Mouse (Mus musculus) hindbrain, postnatal 0 days (tissue): ENCODE measurements around the gene Rhox12. TPM values are rescaled to one million over a fixed set of nuclear protein-coding genes. Genes with fewer than 3 reads are reported as not detected.

ENCODE experiments used
- ATAC-seq: fragments of 200-750 bp; cut with Nextera tagmentation; 2 replicates; pipeline ENCODE4 v1.8.0; 2017; ENCODE audit warnings: mild to moderate bottlenecking, moderate TSS enrichment, moderate library complexity
- DNase-seq: peaks from one replicate; pipeline ENCODE4 v3.0.0-alpha.2; 2015; ENCODE audit warnings: low spot score
- H3K27ac ChIP-seq: fragments of 300-500 bp; sonication (generic); 2 replicates; pipeline ENCODE4 v1.5.1; 2014; ENCODE audit warnings: mild to moderate bottlenecking
- H3K27me3 ChIP-seq: fragments of 300-500 bp; sonication (generic); 2 replicates; pipeline ENCODE4 v1.6.1; 2014; ENCODE audit warnings: low read length, mixed read lengths; ENCODE audit not compliant: insufficient read depth
- H3K36me3 ChIP-seq: fragments of 300-500 bp; sonication (generic); 2 replicates; pipeline ENCODE4 v1.6.1; 2014; ENCODE audit warnings: low read length, mixed read lengths; ENCODE audit not compliant: insufficient read depth
- H3K4me1 ChIP-seq: fragments of 300-500 bp; sonication (generic); 2 replicates; pipeline ENCODE4 v1.6.1; 2014; ENCODE audit warnings: antibody characterized with exemption, low read length, mixed read lengths; ENCODE audit not compliant: insufficient read depth
- H3K4me2 ChIP-seq: fragments of 300-500 bp; sonication (generic); 2 replicates; pipeline ENCODE4 v1.6.1; 2014; ENCODE audit warnings: low read depth, mild to moderate bottlenecking, low read length, moderate library complexity, mixed read lengths
- H3K4me3 ChIP-seq: fragments of 300-500 bp; sonication (generic); 2 replicates; pipeline ENCODE4 v1.5.1; 2014; ENCODE audit warnings: low read length
- H3K9ac ChIP-seq: fragments of 300-500 bp; sonication (generic); replicated peaks from 2 replicates; pipeline ENCODE4 v1.6.1; 2014; ENCODE audit warnings: mild to moderate bottlenecking, low read length, moderate library complexity, mixed read lengths
- H3K9me3 ChIP-seq: fragments of 300-500 bp; sonication (generic); 2 replicates; pipeline ENCODE4 v1.6.1; 2016; ENCODE audit warnings: low read length, mixed read lengths
- CTCF ChIP-seq: IDR thresholded peaks from 2 replicates; pipeline ENCODE4 v1.5.1; 2016; ENCODE audit warnings: antibody characterized with exemption, control low read depth, low read depth
- WGBS: fragments of 180-500 bp; shearing (Covaris S2); extraction: QIAGEN DNeasy Blood & Tissue Kit; methylation state at CpG from one replicate; pipeline ENCODE4 v1.1.7; 2014; 5-methylcytosine and 5-hydroxymethylcytosine counted together
- polyA plus RNA-seq: library from polyadenylated mRNA; unstranded; fragments of >200 nt; fragmentation: Nextera tagmentation; extraction: Ambion mirVana; gene quantifications from 2 replicates; pipeline ENCODE4 v1.2.1, GENCODE M21; 2015
- total RNA-seq: library from RNA; depleted of rRNA; stranded (reverse); fragments of >200 nt; gene quantifications from 2 replicates; pipeline ENCODE4 v1.2.3, GENCODE M21; 2014; rRNA removed

Rhox12 gene
- total RNA-seq (not detected in 2 replicates), polyA plus RNA-seq (not detected in 2 replicates)

- no peak within 1 kb of the TSS for H3K9ac ChIP-seq
- WGBS: 71% methylated on average over 4 of the region's 4 CpGs
- no peak for ATAC-seq
- H3K9me3 ChIP-seq: no peaks in the 10 kb centered on the region
- H3K4me2 ChIP-seq: no peak within 1 kb of the TSS
- no peak for TF ChIP-seq CTCF
- no peaks in the 10 kb centered on the region for H3K36me3 ChIP-seq
- DNase-seq: no peak
- no peak within 1 kb of the TSS for H3K27ac ChIP-seq
- H3K4me3 ChIP-seq: no peak within 1 kb of the TSS
- no peaks in the 10 kb centered on the region for H3K27me3 ChIP-seq
- H3K4me1 ChIP-seq: no peaks in the 10 kb centered on the region
Measured at GRCm38 (mm10) chrX:38110807-38111206, at the start of gene Rhox12. Gene Rhox12 (minus strand): TSS chrX:38110907.

- 80% methylated on average over 1 of the region's 1 CpGs for WGBS
- Histone ChIP-seq H3K27me3 (no peaks in the 10 kb centered on the region), H3K4me3 (no peak overlapping the region), H3K9ac (no peak overlapping the region), H3K9me3 (no peaks in the 10 kb centered on the region), H3K36me3 (no peaks in the 10 kb centered on the region), H3K4me1 (no peaks in the 10 kb centered on the region), H3K27ac (no peak overlapping the region), H3K4me2 (no peak overlapping the region)
- DNase-seq (no peak), ATAC-seq (no peak)
- TF ChIP-seq CTCF: peak; percentile 45
Measured at GRCm38 (mm10) chrX:38159097-38159496, 48.4 kb upstream of the Rhox12 start.

GRCm38 (mm10) chrX:38121478-38121877 lies 10.8 kb upstream of the Rhox12 start:
- ATAC-seq (no peak), DNase-seq (no peak)
- Histone ChIP-seq H3K4me2 (no peak overlapping the region), H3K36me3 (no peaks in the 10 kb centered on the region), H3K9ac (no peak overlapping the region), H3K27ac (no peak overlapping the region), H3K9me3 (0 out of 2 replicates have a peak, but pooled peaks cover 2% of the 10 kb centered on the region), H3K27me3 (no peaks in the 10 kb centered on the region), H3K4me1 (no peaks in the 10 kb centered on the region), H3K4me3 (no peak overlapping the region)
- TF ChIP-seq CTCF: no peak
- WGBS: 89% methylated on average over 34 of the region's 34 CpGs

- Histone ChIP-seq H3K9me3 (0 out of 2 replicates have a peak, but pooled peaks cover 2% of the 10 kb centered on the region), H3K4me1 (no peaks in the 10 kb centered on the region), H3K9ac (no peak within 1 kb of the TSS), H3K27me3 (no peaks in the 10 kb centered on the region), H3K4me2 (no peak within 1 kb of the TSS), H3K4me3 (no peak within 1 kb of the TSS), H3K27ac (no peak within 1 kb of the TSS), H3K36me3 (no peaks in the 10 kb centered on the region)
- TF ChIP-seq CTCF: no peak
- DNase-seq: no peak
- no peak for ATAC-seq
- 95% methylated on average over 20 of the region's 20 CpGs for WGBS
Measured at GRCm38 (mm10) chrX:38120982-38121381, 10.3 kb upstream of the Rhox12 start, which contains the start of gene Rhox13. Gene Rhox13 (plus strand): TSS chrX:38121219.

- Histone ChIP-seq H3K4me1 (no peaks in the 10 kb centered on the region), H3K27ac (no peak within 1 kb of the TSS), H3K36me3 (no peaks in the 10 kb centered on the region), H3K4me2 (no peak within 1 kb of the TSS), H3K9me3 (no peaks in the 10 kb centered on the region), H3K4me3 (no peak within 1 kb of the TSS), H3K27me3 (no peaks in the 10 kb centered on the region), H3K9ac (no peak within 1 kb of the TSS)
- TF ChIP-seq CTCF: no peak
- 87% methylated on average over 9 of the region's 9 CpGs for WGBS
- ATAC-seq (no peak), DNase-seq (no peak)
Measured at GRCm38 (mm10) chrX:38085041-38085440, 25.7 kb downstream of the Rhox12 start, which contains the start of gene Rhox11. Gene Rhox11 (minus strand): TSS chrX:38085141.

- peak; percentile 68 for TF ChIP-seq CTCF
- no peak overlapping the region for H3K9ac ChIP-seq
- peak; percentile 61 for DNase-seq
- no peaks in the 10 kb centered on the region for H3K4me1 ChIP-seq
- H3K9me3 ChIP-seq: no peaks in the 10 kb centered on the region
- H3K4me2 ChIP-seq: no peak overlapping the region
- WGBS: 21% methylated on average over 12 of the region's 12 CpGs
- H3K27ac ChIP-seq: no peak overlapping the region
- ATAC-seq: peak; percentile 66; the same call in 1 of the 2 replicates
- H3K27me3 ChIP-seq: no peaks in the 10 kb centered on the region
- no peak overlapping the region for H3K4me3 ChIP-seq
- H3K36me3 ChIP-seq: no peaks in the 10 kb centered on the region
Measured at GRCm38 (mm10) chrX:38084226-38084625, 26.5 kb downstream of the Rhox12 start.

- no peak for TF ChIP-seq CTCF
- H3K4me3 ChIP-seq: no peak within 1 kb of the TSS
Measured at GRCm38 (mm10) chrX:38066175-38066574, 44.5 kb downstream of the Rhox12 start, which contains the start of gene Rhox10. Gene Rhox10 (plus strand): TSS chrX:38066475.

More at GRCm38 (mm10) chrX:38066175-38066574, 44.5 kb downstream of the Rhox12 start, which contains the start of gene Rhox10:
- Histone ChIP-seq H3K4me2 (no peak within 1 kb of the TSS), H3K4me1 (no peaks in the 10 kb centered on the region), H3K27ac (no peak within 1 kb of the TSS), H3K36me3 (no peaks in the 10 kb centered on the region), H3K27me3 (no peaks in the 10 kb centered on the region), H3K9me3 (no peaks in the 10 kb centered on the region), H3K9ac (no peak within 1 kb of the TSS)
- ATAC-seq (no peak), DNase-seq (no peak)
- 89% methylated on average over 11 of the region's 11 CpGs for WGBS
